9 mouse cellular contexts compared by ENCODE assay signal in the genomic region with DNA sequence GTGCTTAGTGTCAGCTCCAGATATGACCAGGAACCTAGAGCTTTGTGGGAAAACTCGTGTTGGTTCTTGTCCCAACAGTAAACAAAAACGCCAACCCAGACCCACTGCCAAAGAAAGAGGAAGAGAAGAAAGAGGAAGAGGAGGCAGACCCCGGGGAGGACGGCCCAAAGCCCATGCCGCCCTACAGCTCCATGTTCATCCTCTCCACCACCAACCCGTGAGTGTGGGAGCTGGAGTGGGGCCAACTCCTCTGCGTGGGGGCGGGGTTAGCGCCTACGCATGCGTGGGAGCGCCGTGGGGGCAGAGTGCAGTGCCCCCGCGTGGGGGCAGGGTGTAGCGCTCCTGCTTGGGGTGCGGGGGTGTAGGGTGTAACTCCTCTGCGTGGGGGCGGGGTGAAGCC.
DNase-seq lines count a peak whose midpoint lies in the region; ATAC-seq lines count a peak whose summit lies in the region.
"Had no signal": no experiment of that assay in that cellular context is flagged by ENCODE, and none has a peak within 500 bp of the region (broad histone marks: within the 10 kb centered on the region; RNA-seq: fewer than 3 reads in every experiment).

No protein-coding gene starts in this region.

- no peaks in the 10 kb centered on the region for H3K27me3 ChIP-seq in intestine, embryonic 16.5 days (replicated peaks; ENCODE audit: control insufficient read depth, insufficient read depth, low read length)

- 69% methylated on average over 19 of the region's 19 CpGs for WGBS in intestine, embryonic 16.5 days

- H3K4me3 ChIP-seq in intestine, embryonic 16.5 days (ENCODE audit: low read length): no peak overlapping the region

- H3K9ac ChIP-seq in intestine, embryonic 16.5 days (ENCODE audit: low read depth, low read length): no peak overlapping the region

- peak; percentile 67 to 75 for DNase-seq in cerebellum, postnatal 10 days
- DNase-seq in cerebellum, adult 11 months: no peak
- peak; percentile 16 for DNase-seq in urinary bladder, postnatal 14 days (ENCODE audit: low spot score)
- no peak for DNase-seq in urinary bladder, postnatal 25 days (ENCODE audit: low spot score)
- no peak for DNase-seq in frontal cortex, postnatal 14 days (ENCODE audit: low spot score in 2 of 2)

- H3K4me2 ChIP-seq in intestine, embryonic 16.5 days (ENCODE audit: low read depth, low read length): no peak overlapping the region

- H3K4me1 ChIP-seq in intestine, embryonic 16.5 days (ENCODE audit: control insufficient read depth, insufficient read depth, low read length): no peaks in the 10 kb centered on the region

- no peaks in the 10 kb centered on the region for H3K9me3 ChIP-seq in intestine, embryonic 16.5 days (ENCODE audit: control insufficient read depth, low read length)
- H3K9me3 ChIP-seq: G1E had no signal

- H3K27ac ChIP-seq in intestine, embryonic 16.5 days (ENCODE audit: low read length): no peak overlapping the region

- H3K36me3 ChIP-seq in intestine, embryonic 16.5 days (ENCODE audit: control insufficient read depth, insufficient read depth, low read length): no peaks in the 10 kb centered on the region
- H3K36me3 ChIP-seq: G1E had no signal

- ATAC-seq in megakaryocyte, adult 5-6 weeks (ENCODE audit: poor library complexity, severe bottlenecking): peak; percentile 76
- ATAC-seq in intestine, embryonic 16.5 days: no peak
- no peak for ATAC-seq in inflammation-experienced regulatory T-cells, adult 6 months

Comparison
In these comparisons a context has a peak if more than half of its experiments do, and no peak if none do; other contexts are left out.
1. DNase-seq: peak in cerebellum, postnatal 10 days (2 of 2) and urinary bladder, postnatal 14 days (single experiment); none in cerebellum, adult 11 months (single experiment), urinary bladder, postnatal 25 days (single experiment) and frontal cortex, postnatal 14 days (0 of 2).